Mouse (Mus musculus) forebrain, postnatal 0 days (tissue): ENCODE data around the gene F5. TPM values are rescaled to one million over a fixed set of nuclear protein-coding genes. Genes with fewer than 3 reads are reported as not detected.

Experiments
- ATAC-seq: fragments of 200-750 bp; cut with Nextera tagmentation; 2 replicates; pipeline ENCODE4 v1.8.0; 2017; ENCODE audit warnings: mild to moderate bottlenecking, moderate library complexity
- DNase-seq: peaks from one replicate; pipeline ENCODE4 v3.0.0-alpha.2; 2015
- H3K27ac ChIP-seq: fragments of 300-500 bp; sonication (generic); 2 replicates; pipeline ENCODE4 v1.5.1; 2014; ENCODE audit warnings: low read depth, mild to moderate bottlenecking, antibody characterized with exemption, low read length, moderate library complexity, mixed read lengths
- H3K27me3 ChIP-seq: fragments of 300-500 bp; sonication (generic); 2 replicates; pipeline ENCODE4 v1.6.1; 2014; ENCODE audit warnings: mild to moderate bottlenecking, low read length, mixed read lengths; ENCODE audit not compliant: insufficient read depth
- H3K36me3 ChIP-seq: fragments of 300-500 bp; sonication (generic); 2 replicates; pipeline ENCODE4 v1.6.1; 2014; ENCODE audit warnings: mild to moderate bottlenecking, moderate library complexity; ENCODE audit not compliant: insufficient read depth
- H3K4me1 ChIP-seq: fragments of 300-500 bp; sonication (generic); 2 replicates; pipeline ENCODE4 v1.6.1; 2014; ENCODE audit warnings: antibody characterized with exemption; ENCODE audit not compliant: insufficient read depth
- H3K4me2 ChIP-seq: fragments of 300-500 bp; sonication (generic); 2 replicates; pipeline ENCODE4 v1.6.1; 2014; ENCODE audit warnings: low read depth, mild to moderate bottlenecking, moderate library complexity
- H3K4me3 ChIP-seq: fragments of 300-500 bp; sonication (generic); 2 replicates; pipeline ENCODE4 v1.5.1; 2014; ENCODE audit warnings: low read depth, low read length, mixed read lengths
- H3K9ac ChIP-seq: fragments of 300-500 bp; sonication (generic); 2 replicates; pipeline ENCODE4 v1.6.1; 2014; ENCODE audit warnings: mild to moderate bottlenecking
- H3K9me3 ChIP-seq: fragments of 300-500 bp; sonication (generic); 2 replicates; pipeline ENCODE4 v1.6.1; 2016; ENCODE audit warnings: low read length
- CTCF ChIP-seq: sonication (generic); IDR thresholded peaks from 2 replicates; pipeline ENCODE4 v1.5.1; 2016; ENCODE audit warnings: antibody characterized with exemption, control low read depth, low read depth
- WGBS: fragments of 180-500 bp; shearing (Covaris S2); extraction: QIAGEN DNeasy Blood & Tissue Kit; methylation state at CpG from one replicate; pipeline ENCODE4 v1.1.7; 2014; 5-methylcytosine and 5-hydroxymethylcytosine counted together
- polyA plus RNA-seq: library from polyadenylated mRNA; unstranded; fragments of >200 nt; fragmentation: Nextera tagmentation; extraction: Ambion mirVana; gene quantifications from 2 replicates; pipeline ENCODE4 v1.2.1, GENCODE M21; 2015
- total RNA-seq: library from RNA; depleted of rRNA; stranded (reverse); fragments of >200 nt; gene quantifications from 2 replicates; pipeline ENCODE4 v1.2.3, GENCODE M21; 2014; rRNA removed

Gene F5
- total and polyA plus RNA-seq, 2 experiments from 2014 or later: 0.29 to 0.48 TPM

DNA sequence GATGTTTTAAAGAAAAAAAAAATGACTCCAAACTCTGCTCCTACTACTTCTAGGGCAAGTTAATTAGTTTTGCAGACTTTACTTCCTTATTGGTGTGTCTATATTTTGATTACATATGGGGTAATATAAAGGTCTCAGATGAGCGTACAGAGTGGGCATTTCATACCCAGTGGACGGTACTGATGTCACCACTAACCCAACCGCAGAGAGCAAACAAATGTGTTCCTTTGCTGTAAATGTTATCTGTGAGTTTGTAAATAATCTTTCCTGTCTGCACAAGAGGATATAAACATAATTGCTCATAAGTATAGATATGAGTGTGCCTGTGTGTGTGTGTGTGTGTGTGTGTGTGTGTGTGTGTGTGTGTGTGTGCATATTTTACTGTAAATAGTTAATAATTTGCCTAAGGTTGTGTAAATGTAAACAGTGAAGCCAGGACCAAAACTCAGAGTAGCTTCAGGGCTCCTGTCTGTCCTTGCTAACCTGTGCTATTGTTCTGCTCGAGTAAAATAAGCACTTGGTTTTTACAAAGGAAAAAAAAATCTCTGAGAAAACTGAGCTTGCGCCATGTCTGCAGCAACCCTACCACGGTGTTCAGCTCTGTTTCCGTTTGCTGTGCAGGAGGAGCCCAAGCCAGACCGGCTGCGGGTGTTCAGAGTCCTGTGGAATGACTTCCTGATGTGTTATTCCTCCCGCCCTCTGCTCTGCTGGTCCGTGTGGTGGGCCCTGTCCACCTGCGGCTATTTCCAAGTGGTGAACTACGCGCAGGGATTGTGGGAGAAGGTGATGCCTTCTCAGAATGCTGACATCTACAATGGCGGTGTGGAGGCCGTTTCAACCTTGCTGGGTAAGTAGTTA, 108.8 kb downstream of the F5 start:
- 92% methylated on average over 16 of the region's 16 CpGs for WGBS
- peaks cover 14% of the 10 kb centered on the region; the same call in 1 of the 2 replicates for H3K36me3 ChIP-seq
- DNase-seq (no peak), ATAC-seq (no peak)
- H3K4me1 ChIP-seq: no peaks in the 10 kb centered on the region
- TF ChIP-seq CTCF: no peak
- H3K4me3 ChIP-seq: no peak overlapping the region
- H3K9me3 ChIP-seq: no peaks in the 10 kb centered on the region
- H3K27ac ChIP-seq: no peak overlapping the region
- H3K4me2 ChIP-seq: no peak overlapping the region
- H3K27me3 ChIP-seq: no peaks in the 10 kb centered on the region
- no peak overlapping the region for H3K9ac ChIP-seq

DNA sequence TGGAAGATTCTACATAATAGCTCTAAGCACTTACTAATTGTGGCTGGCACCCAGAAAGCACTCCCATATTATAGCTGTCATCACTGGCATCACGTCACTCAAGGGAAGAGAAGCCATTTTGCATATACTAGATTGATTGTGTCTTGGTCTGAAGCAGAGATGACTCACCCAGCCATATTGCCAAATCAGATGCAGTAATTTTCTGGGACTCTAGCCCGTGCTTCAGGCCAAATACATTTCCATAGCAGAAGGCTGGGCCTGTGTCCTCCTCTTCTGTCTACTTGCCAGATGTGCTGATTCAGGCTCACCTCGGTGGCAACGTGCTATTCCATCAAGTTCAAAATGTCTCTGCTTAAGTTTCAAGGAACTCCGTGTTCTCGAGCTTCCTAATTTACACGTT, 109.9 kb downstream of the F5 start:
- Histone ChIP-seq H3K4me1 (no peaks in the 10 kb centered on the region), H3K9ac (no peak overlapping the region), H3K9me3 (no peaks in the 10 kb centered on the region), H3K36me3 (peaks cover 14% of the 10 kb centered on the region; the same call in 1 of the 2 replicates), H3K27me3 (no peaks in the 10 kb centered on the region), H3K27ac (no peak overlapping the region), H3K4me3 (no peak overlapping the region), H3K4me2 (no peak overlapping the region)
- peak; percentile 84 for ATAC-seq
- DNase-seq: peak; percentile 44
- 66% methylated on average over 7 of the region's 7 CpGs for WGBS
- no peak for TF ChIP-seq CTCF

Other genes starting within 250 kb of the F5 start
- gene Scyl3, start 222.7 kb upstream of the F5 start, total RNA-seq: 17.1 and 29.6 TPM in 2 replicates
- gene Scyl3, start 222.7 kb upstream of the F5 start, polyA plus RNA-seq: 9.0 and 11.3 TPM in 2 replicates
- 4.9 and 5.0 TPM in 2 replicates for gene BC055324, start 157.0 kb upstream of the F5 start, total RNA-seq
- 1.6 and 1.7 TPM in 2 replicates for gene BC055324, start 157.0 kb upstream of the F5 start, polyA plus RNA-seq
- 4.9 and 9.5 TPM in 2 replicates for gene Mettl18, start 156.9 kb upstream of the F5 start, total RNA-seq
- 6.4 and 6.8 TPM in 2 replicates for gene Mettl18, start 156.9 kb upstream of the F5 start, polyA plus RNA-seq
- not detected in 2 replicates for gene Sele, start 103.6 kb upstream of the F5 start, total RNA-seq
- not detected in 2 replicates for gene Sele, start 103.6 kb upstream of the F5 start, polyA plus RNA-seq
- 0.14 and 0.15 TPM in 2 replicates for gene Sell, start 89.9 kb upstream of the F5 start, total RNA-seq
- 0.11 and 0.14 TPM in 2 replicates for gene Sell, start 89.9 kb upstream of the F5 start, polyA plus RNA-seq
- gene Selp, start 36.6 kb upstream of the F5 start, total RNA-seq: not detected in 2 replicates
- not detected in 2 replicates for gene Selp, start 36.6 kb upstream of the F5 start, polyA plus RNA-seq
- gene Slc19a2, start 97.2 kb downstream of the F5 start, total RNA-seq: 11.3 and 16.6 TPM in 2 replicates
- gene Slc19a2, start 97.2 kb downstream of the F5 start, polyA plus RNA-seq: 6.6 and 7.5 TPM in 2 replicates
- gene Ccdc181, start 123.7 kb downstream of the F5 start, total RNA-seq: 20.1 and 21.2 TPM in 2 replicates
- 24.2 and 28.1 TPM in 2 replicates for gene Ccdc181, start 123.7 kb downstream of the F5 start, polyA plus RNA-seq
- 37.7 and 37.9 TPM in 2 replicates for gene Nme7, start 152.3 kb downstream of the F5 start, total RNA-seq
- 32.1 and 33.2 TPM in 2 replicates for gene Nme7, start 152.3 kb downstream of the F5 start, polyA plus RNA-seq
- gene Blzf1, start 155.7 kb downstream of the F5 start, total RNA-seq: 17.5 and 21.5 TPM in 2 replicates
- gene Blzf1, start 155.7 kb downstream of the F5 start, polyA plus RNA-seq: 16.1 and 22.3 TPM in 2 replicates